Mouse (Mus musculus) layer of hippocampus, adult 9-11 months (tissue): Measurements from ENCODE around the gene Rps28.

Experiments
- DNase-seq: peaks from one replicate; pipeline ENCODE4 v3.0.0; 2022

Gene Rps28

DNA sequence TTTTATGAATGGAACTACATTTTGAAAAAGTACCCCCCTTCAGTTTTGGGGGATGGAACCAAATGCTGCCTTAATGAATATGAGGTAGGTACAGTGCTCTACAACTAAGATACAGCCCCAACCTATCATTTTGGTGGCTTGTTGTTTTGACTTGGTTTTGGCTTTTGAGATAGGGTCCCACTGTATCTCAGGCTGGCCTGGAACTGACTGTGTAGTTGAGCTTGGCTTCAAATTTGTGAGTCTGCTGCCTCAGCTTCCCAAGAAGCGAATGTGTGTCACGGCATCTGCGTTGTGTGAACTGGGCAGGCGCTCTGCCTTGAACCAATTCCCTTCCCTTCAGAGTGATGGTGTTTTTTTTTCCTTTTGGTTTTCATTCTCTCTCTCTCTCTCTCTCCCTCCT, 52.7 kb downstream of the Rps28 start:
- no peak for DNase-seq
